Mouse (Mus musculus): ENCODE measurements at regions not wholly inside any gene's neighbourhood (a gene's known extent, or its start where the extent isn't known, plus 50 kb on each side); places are given as distances from the start of the nearest gene placed in this dataset.

- Histone ChIP-seq H3K36me3 (no peaks in the 10 kb centered on the region), H3K27ac (no peak overlapping the region), H3K27me3 (no peaks in the 10 kb centered on the region), H3K9me3 (no peaks in the 10 kb centered on the region), H3K4me1 (no peaks in the 10 kb centered on the region), H3K9ac (no peak overlapping the region), H3K4me3 (no peak overlapping the region), H3K4me2 (replicated peaks) (no peak overlapping the region)
- no peak for ATAC-seq (ENCODE audit: insufficient number of reproducible peaks, insufficient read depth, low FRiP score, low TSS enrichment)
- WGBS: 67% methylated on average over 6 of the region's 6 CpGs
Observed at GRCm38 (mm10) chr10:126473050-126473719, 428.0 kb downstream of the Atp23 start.

- Histone ChIP-seq H3K4me1 (no peaks in the 10 kb centered on the region), H3K4me2 (replicated peaks) (no peak overlapping the region), H3K27ac (no peak overlapping the region), H3K9me3 (no peaks in the 10 kb centered on the region), H3K4me3 (no peak overlapping the region), H3K27me3 (no peaks in the 10 kb centered on the region), H3K9ac (no peak overlapping the region), H3K36me3 (no peaks in the 10 kb centered on the region)
- no peak for ATAC-seq (ENCODE audit: insufficient number of reproducible peaks, insufficient read depth, low FRiP score, low TSS enrichment)
- 52% methylated on average over 4 of the region's 4 CpGs for WGBS
Observed at GRCm38 (mm10) chr10:126470838-126471491, 430.2 kb downstream of the Atp23 start.

DNA sequence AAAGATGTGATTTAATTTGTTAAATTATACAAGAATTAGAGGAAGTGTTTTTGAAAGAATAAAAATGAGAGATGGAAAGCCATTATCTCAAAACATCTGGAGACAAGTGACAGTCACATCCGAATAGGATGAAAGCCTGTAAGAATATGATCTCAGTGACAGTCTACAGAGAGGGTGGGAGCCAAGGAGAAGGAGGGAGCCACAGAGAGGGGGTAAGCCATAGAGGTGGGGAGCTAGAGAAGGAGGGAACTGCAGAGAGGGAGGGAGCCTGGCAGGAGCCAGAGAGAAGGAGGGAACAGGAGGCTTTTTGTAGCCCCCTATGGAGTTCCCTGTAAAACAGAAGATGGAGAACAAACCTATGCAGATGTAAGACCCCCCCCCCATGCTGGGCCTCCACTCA, 438.4 kb downstream of the Atp23 start:
- Histone ChIP-seq H3K9ac (no peak overlapping the region), H3K9me3 (no peaks in the 10 kb centered on the region), H3K4me2 (replicated peaks) (no peak overlapping the region), H3K36me3 (no peaks in the 10 kb centered on the region), H3K27me3 (no peaks in the 10 kb centered on the region), H3K4me3 (no peak overlapping the region), H3K27ac (no peak overlapping the region), H3K4me1 (no peaks in the 10 kb centered on the region)
- WGBS: 62% methylated on average over 1 of the region's 1 CpGs
- no peak for ATAC-seq (ENCODE audit: insufficient number of reproducible peaks, insufficient read depth, low FRiP score, low TSS enrichment)

- H3K4me3 ChIP-seq: no peak overlapping the region
- no peak overlapping the region for H3K4me2 ChIP-seq (replicated peaks)
- 0 out of 2 replicates have a peak, but pooled peaks cover 3% of the 10 kb centered on the region for H3K9me3 ChIP-seq
- WGBS: 80% methylated on average over 5 of the region's 5 CpGs
- no peaks in the 10 kb centered on the region for H3K36me3 ChIP-seq
- H3K27ac ChIP-seq: no peak overlapping the region
- no peak for ATAC-seq (ENCODE audit: insufficient number of reproducible peaks, insufficient read depth, low FRiP score, low TSS enrichment)
- H3K9ac ChIP-seq: no peak overlapping the region
- H3K4me1 ChIP-seq: no peaks in the 10 kb centered on the region
- H3K27me3 ChIP-seq: no peaks in the 10 kb centered on the region
Observed at GRCm38 (mm10) chr10:126458523-126458922, 442.6 kb downstream of the Atp23 start.

DNA sequence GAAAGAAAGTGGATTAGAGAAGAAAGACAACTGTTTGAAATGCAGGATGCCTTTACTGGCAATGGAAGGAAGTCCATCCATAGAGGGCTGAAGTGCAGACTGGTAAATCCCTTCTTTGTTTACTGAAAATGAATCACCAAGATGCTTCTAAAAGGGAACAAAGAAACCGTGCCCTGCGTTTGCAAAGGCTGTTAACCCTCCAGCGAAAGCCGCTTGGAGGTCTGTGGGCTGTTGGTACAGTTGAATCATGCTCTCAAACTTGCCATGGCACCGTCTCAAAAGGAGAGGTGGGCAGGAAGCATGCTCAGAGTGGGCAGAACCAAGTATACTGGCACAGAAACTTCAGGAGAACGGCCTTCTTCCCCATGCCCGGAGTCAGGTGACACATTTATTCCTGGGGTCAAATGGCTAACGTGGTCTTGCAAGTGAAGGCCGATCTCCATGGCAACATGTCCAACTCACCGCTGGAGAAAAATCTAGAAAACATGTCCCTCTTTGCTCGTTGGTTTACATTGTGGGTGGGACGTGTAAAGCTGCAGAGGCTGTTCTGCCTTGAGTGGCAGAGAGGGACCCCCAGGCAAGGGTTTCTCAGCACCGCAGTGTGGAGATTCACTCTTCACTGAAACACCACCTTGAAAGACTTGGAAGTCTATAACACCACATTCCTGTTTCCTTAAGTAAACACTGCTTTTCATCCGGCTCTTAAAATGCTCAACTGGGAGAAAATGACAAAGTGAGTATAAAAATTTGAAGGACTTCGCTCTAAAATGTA, 448.2 kb downstream of the Atp23 start:
- WGBS: 74% methylated on average over 15 of the region's 15 CpGs
- ATAC-seq (ENCODE audit: insufficient number of reproducible peaks, insufficient read depth, low FRiP score, low TSS enrichment): no peak

DNA sequence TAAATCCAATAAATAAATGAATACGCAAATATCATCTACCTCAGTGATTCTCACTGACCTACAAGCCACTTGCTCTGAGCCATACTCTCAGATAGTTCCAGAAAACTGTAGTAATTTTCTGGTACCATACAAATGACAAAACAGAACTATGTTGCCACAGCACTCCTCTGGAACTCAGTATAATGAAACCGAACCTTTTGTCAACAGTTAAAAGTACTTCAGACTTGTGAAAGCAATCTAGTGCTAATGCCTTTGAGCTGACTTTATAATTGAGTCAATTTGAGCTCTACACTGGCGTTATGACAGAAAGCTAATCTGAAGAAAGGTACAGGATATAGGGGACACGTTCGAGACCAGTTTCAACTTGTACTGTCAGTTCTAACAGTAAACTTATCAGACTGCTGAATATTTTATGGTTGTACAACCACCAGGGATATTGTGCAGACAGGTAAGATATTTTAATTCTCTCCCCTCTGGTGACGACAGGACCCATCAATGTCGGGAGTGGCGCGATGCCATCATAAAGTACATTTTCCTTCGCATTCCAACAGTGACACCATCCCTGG, 449.0 kb downstream of the Atp23 start:
- no peak overlapping the region for H3K27ac ChIP-seq
- H3K36me3 ChIP-seq: no peaks in the 10 kb centered on the region
- no peak overlapping the region for H3K9ac ChIP-seq
- H3K9me3 ChIP-seq: 0 out of 2 replicates have a peak, but pooled peaks cover 3% of the 10 kb centered on the region
- H3K4me3 ChIP-seq: no peak overlapping the region
- WGBS: 81% methylated on average over 10 of the region's 10 CpGs
- no peaks in the 10 kb centered on the region for H3K4me1 ChIP-seq
- H3K4me2 ChIP-seq (replicated peaks): no peak overlapping the region
- H3K27me3 ChIP-seq: no peaks in the 10 kb centered on the region
- ATAC-seq (ENCODE audit: insufficient number of reproducible peaks, insufficient read depth, low FRiP score, low TSS enrichment): no peak

More for the DNA sequence above, 448.2 kb downstream of the Atp23 start:
- no peak overlapping the region for H3K27ac ChIP-seq
- no peak overlapping the region for H3K9ac ChIP-seq
- no peaks in the 10 kb centered on the region for H3K36me3 ChIP-seq
- no peak overlapping the region for H3K4me3 ChIP-seq
- no peak overlapping the region for H3K4me2 ChIP-seq (replicated peaks)
- H3K27me3 ChIP-seq: no peaks in the 10 kb centered on the region
- H3K4me1 ChIP-seq: no peaks in the 10 kb centered on the region
- H3K9me3 ChIP-seq: 0 out of 2 replicates have a peak, but pooled peaks cover 3% of the 10 kb centered on the region

DNA sequence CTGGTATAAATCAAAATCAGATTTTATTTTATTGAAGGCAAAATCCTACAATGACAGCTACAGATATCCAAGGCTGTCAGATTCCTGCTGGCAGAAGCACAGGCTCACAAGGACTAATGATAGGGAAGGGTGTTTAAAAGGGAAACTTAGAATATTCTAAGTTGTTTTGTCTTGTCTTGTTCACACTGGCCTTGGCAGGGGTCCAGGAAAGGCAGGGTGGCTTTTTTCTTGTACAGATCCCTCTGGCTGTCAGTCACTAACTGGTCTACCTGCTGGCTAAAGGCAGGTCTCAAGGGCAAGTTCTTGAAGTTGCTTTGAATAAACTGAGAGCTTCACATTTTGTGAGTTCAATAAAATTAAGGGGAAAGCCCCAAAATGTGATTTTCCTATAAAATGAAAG, 465.3 kb downstream of the Lrig3 start:
- no peaks in the 10 kb centered on the region for H3K36me3 ChIP-seq
- no peak overlapping the region for H3K4me3 ChIP-seq
- no peaks in the 10 kb centered on the region for H3K9me3 ChIP-seq

DNA sequence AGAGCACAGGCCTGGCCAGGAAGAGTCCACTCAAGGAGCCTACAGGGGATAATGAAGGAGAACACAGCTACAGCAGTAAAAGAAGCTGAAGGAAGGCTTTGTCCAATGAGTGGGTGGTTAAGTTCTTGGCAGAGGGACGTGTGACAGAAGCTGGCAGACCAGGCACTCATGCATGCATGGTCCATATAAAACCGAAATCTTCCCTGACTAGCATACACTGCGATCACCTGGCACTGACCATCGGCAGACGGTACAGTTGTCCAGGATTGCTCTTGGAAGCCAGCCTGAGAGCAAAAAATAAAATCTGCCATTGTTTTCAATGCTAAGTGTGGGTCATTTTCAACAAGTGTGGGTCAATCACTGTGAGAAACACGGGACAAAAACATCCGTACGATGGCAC, 464.4 kb downstream of the Lrig3 start:
- WGBS: 88% methylated on average over 8 of the region's 8 CpGs
- no peak for ATAC-seq (ENCODE audit: insufficient number of reproducible peaks, insufficient read depth, low FRiP score, low TSS enrichment)

More for the DNA sequence above, 465.3 kb downstream of the Lrig3 start:
- Histone ChIP-seq H3K9ac (no peak overlapping the region), H3K27me3 (no peaks in the 10 kb centered on the region), H3K4me1 (no peaks in the 10 kb centered on the region), H3K27ac (no peak overlapping the region), H3K4me2 (replicated peaks) (no peak overlapping the region)
- ATAC-seq (ENCODE audit: insufficient number of reproducible peaks, insufficient read depth, low FRiP score, low TSS enrichment): no peak

GRCm38 (mm10) chr10:126429502-126429901, 463.5 kb downstream of the Lrig3 start:
- Histone ChIP-seq H3K4me1 (no peaks in the 10 kb centered on the region), H3K9ac (no peak overlapping the region), H3K36me3 (no peaks in the 10 kb centered on the region), H3K4me2 (replicated peaks) (no peak overlapping the region), H3K27me3 (no peaks in the 10 kb centered on the region), H3K27ac (no peak overlapping the region), H3K9me3 (no peaks in the 10 kb centered on the region), H3K4me3 (no peak overlapping the region)
- ATAC-seq (ENCODE audit: insufficient number of reproducible peaks, insufficient read depth, low FRiP score, low TSS enrichment): no peak
- 61% methylated on average over 1 of the region's 1 CpGs for WGBS

More for the DNA sequence above, 464.4 kb downstream of the Lrig3 start:
- Histone ChIP-seq H3K27me3 (no peaks in the 10 kb centered on the region), H3K4me2 (replicated peaks) (no peak overlapping the region), H3K4me1 (no peaks in the 10 kb centered on the region), H3K27ac (no peak overlapping the region), H3K4me3 (no peak overlapping the region), H3K9me3 (no peaks in the 10 kb centered on the region), H3K36me3 (no peaks in the 10 kb centered on the region), H3K9ac (no peak overlapping the region)

DNA sequence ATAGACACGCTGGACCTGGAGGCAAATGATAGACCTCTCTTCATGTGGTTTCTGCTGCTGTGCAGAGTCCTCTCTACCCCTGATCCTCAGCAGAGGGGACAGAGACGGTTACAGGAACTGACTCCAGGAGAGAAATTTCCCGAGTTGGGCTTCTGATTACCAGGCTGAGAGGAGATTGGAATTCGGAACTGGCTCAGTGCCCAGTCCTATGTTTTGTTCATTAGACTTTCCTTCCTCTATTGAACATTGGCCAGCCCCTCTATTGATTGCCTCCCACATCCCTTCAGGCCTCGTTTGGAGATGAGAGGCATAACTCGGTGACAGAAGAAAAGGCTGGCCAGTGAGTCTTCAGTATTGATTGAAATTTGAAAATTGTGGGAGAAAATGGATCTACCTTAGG, 456.1 kb downstream of the Lrig3 start:
- H3K27ac ChIP-seq: no peak overlapping the region
- peaks cover 3% of the 10 kb centered on the region for H3K4me1 ChIP-seq
- H3K9me3 ChIP-seq: no peaks in the 10 kb centered on the region
- H3K9ac ChIP-seq: no peak overlapping the region
- no peaks in the 10 kb centered on the region for H3K27me3 ChIP-seq
- no peak overlapping the region for H3K4me2 ChIP-seq (replicated peaks)
- H3K4me3 ChIP-seq: no peak overlapping the region
- WGBS: 56% methylated on average over 6 of the region's 6 CpGs
- no peaks in the 10 kb centered on the region for H3K36me3 ChIP-seq
- no peak for ATAC-seq (ENCODE audit: insufficient number of reproducible peaks, insufficient read depth, low FRiP score, low TSS enrichment)

DNA sequence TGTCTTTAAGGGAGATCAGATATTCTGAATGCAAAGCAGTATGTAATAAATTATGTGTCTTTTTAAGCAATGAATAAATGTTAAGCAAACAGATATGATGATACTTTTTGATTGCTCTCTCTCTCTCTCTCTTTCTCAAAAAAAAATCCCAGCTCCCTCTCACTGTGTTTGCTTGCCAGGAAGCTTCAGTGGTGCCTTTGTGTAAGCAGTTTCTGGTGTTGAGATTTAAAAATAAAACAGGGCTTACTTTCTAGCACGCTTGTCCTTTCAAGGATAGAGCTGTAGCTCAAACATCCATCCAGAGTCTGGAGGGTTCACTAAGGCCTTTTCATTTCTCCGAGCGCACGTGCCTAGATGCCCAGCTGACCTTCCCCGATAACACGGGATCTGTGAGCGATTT, 447.8 kb downstream of the Lrig3 start:
- no peak for ATAC-seq (ENCODE audit: insufficient number of reproducible peaks, insufficient read depth, low FRiP score, low TSS enrichment)
- no peaks in the 10 kb centered on the region for H3K9me3 ChIP-seq
- H3K36me3 ChIP-seq: no peaks in the 10 kb centered on the region
- no peak overlapping the region for H3K4me2 ChIP-seq (replicated peaks)
- WGBS: 79% methylated on average over 7 of the region's 7 CpGs
- no peaks in the 10 kb centered on the region for H3K4me1 ChIP-seq
- H3K27ac ChIP-seq: no peak overlapping the region
- H3K4me3 ChIP-seq: no peak overlapping the region
- H3K9ac ChIP-seq: no peak overlapping the region
- no peaks in the 10 kb centered on the region for H3K27me3 ChIP-seq

Data from embryonic facial prominence, embryonic 12.5 days (tissue).